Mouse (Mus musculus): Measurements from ENCODE around the gene Ndufs6.

DNA sequence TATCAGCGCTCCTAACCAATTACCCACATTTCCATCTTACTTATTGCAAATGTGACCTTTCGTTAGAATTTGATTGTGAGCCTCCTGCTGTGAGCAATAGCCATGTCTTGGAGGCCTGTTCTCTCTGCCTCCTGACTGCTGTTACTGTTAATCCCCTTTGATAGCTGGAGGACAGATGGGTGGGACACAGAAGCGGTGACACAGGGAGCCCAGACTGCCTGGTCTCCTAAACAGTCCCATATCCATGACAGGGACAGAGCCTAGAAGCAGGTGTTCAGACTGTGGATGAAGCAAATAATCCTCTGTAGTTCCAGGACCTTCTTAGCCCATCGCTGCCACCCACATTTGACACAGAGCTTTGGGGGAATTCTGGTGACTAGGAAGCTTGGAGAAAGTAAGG, 21.9 kb downstream of the Ndufs6 start:
- no peak for TF ChIP-seq CTCF (IDR thresholded peaks at IDR 0.05; ENCODE audit: control insufficient read depth, insufficient read depth, insufficient replicate concordance, low read depth, low read length)
- no peak for TF ChIP-seq POLR2A (IDR thresholded peaks at IDR 0.05; ENCODE audit: control insufficient read depth, low read depth, low read length)
